Mouse (Mus musculus): ENCODE data around the gene Dusp9. TPM values are rescaled to one million over a fixed set of nuclear protein-coding genes. Genes with fewer than 3 reads are reported as not detected.

Dusp9 gene
- polyA plus RNA-seq, 1 experiment from 2014 or later: 3.9 TPM

DNA sequence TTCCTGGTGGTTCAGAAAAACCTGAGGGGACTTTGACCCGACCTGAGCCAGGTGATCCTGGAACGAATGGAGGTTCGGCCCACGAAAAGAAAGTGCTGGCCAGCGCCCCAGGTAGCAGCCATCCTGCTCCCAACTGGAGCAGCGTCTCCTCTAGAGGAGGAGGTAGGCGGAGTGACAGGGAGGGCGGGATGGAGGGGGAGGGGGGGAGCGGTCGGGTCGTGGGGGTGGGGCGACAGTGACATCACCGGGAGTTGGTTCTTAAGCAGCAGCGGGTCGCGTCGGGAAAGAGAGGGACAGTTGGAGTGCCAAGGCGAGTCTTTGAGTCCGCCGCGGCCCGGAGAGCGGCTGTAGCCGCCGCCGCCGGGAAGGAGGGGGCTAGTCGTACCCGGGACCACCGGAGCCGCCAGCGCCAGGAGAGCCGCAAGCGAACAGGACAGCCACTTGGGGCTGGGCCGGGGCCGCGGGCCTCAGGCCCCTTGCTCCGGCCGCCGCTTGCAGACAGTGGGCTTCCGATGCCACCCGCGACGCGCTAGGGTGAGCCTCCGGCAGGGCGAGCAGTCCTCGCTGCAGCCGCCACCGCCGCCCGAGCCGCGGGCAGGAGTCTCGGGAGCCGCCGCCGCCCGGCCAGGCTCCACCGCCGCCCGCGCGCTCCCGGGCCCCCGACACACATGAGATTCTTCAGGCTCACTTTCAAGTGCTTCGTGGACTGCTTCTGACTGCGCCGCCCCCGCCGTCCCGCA, 33.8 kb downstream of the Dusp9 start, which contains the start of gene Slc6a8:
Slc6a8 (plus strand) TSS at position 272 of the 740 bp plus-strand sequence.
- WGBS (ENCODE audit: insufficient replicate concordance): 15% methylated on average over 34 of the region's 72 CpGs
- H3K4me2 ChIP-seq (ENCODE audit: low read depth, low read length): peak within 1 kb of the TSS; percentile 76
- ATAC-seq (peak; percentile 66), DNase-seq (peak; percentile 60)
- peak within 1 kb of the TSS; percentile 41 for H3K9ac ChIP-seq (replicated peaks)
- peak within 1 kb of the TSS; percentile 55 for H3K4me3 ChIP-seq (ENCODE audit: low read depth, low read length)
- no peaks in the 10 kb centered on the region for H3K36me3 ChIP-seq (replicated peaks; ENCODE audit: insufficient read depth, low read length)
- peaks cover 8% of the 10 kb centered on the region for H3K27me3 ChIP-seq (ENCODE audit: insufficient read depth, low read length)
- no peak within 1 kb of the TSS for H3K27ac ChIP-seq (ENCODE audit: low read depth)
- no peaks in the 10 kb centered on the region for H3K4me1 ChIP-seq (ENCODE audit: insufficient read depth)
- TF ChIP-seq CTCF (IDR thresholded peaks at IDR 0.05; ENCODE audit: low read depth): no peak
- TF ChIP-seq EP300 (IDR thresholded peaks at IDR 0.05; ENCODE audit: low read depth): no peak
- no peaks in the 10 kb centered on the region for H3K9me3 ChIP-seq (ENCODE audit: low read length)

DNA sequence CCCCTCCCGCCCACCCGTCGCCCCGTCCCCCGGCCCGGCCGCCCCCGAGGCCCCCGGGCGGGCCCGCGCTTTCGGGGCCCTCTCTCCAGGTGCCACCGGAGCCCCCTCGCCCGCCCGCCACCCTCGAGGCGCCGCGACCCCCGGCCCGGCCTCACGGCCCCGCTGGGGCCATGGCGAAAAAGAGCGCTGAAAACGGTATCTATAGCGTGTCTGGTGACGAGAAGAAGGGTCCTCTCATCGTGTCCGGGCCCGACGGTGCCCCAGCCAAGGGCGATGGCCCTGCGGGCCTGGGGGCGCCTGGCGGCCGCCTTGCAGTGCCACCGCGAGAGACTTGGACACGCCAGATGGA, 34.4 kb downstream of the Dusp9 start:
- no peak for DNase-seq
- H3K27me3 ChIP-seq (ENCODE audit: insufficient read depth, low read length): peaks cover 8% of the 10 kb centered on the region
- H3K4me1 ChIP-seq (ENCODE audit: insufficient read depth): no peaks in the 10 kb centered on the region
- no peaks in the 10 kb centered on the region for H3K36me3 ChIP-seq (replicated peaks; ENCODE audit: insufficient read depth, low read length)
- H3K4me3 ChIP-seq (ENCODE audit: low read depth, low read length): peak overlapping the region; percentile 55
- peak overlapping the region; percentile 76 for H3K4me2 ChIP-seq (ENCODE audit: low read depth, low read length)
- TF ChIP-seq CTCF (IDR thresholded peaks at IDR 0.05; ENCODE audit: low read depth): no peak
- TF ChIP-seq EP300 (IDR thresholded peaks at IDR 0.05; ENCODE audit: low read depth): no peak
- peak overlapping the region; percentile 41; the same call in 1 of the 2 replicates for H3K9ac ChIP-seq (replicated peaks)
- 35% methylated on average over 14 of the region's 42 CpGs for WGBS (ENCODE audit: insufficient replicate concordance)
- no peak for ATAC-seq
- H3K27ac ChIP-seq (ENCODE audit: low read depth): no peak overlapping the region
- no peaks in the 10 kb centered on the region for H3K9me3 ChIP-seq (ENCODE audit: low read length)

DNA sequence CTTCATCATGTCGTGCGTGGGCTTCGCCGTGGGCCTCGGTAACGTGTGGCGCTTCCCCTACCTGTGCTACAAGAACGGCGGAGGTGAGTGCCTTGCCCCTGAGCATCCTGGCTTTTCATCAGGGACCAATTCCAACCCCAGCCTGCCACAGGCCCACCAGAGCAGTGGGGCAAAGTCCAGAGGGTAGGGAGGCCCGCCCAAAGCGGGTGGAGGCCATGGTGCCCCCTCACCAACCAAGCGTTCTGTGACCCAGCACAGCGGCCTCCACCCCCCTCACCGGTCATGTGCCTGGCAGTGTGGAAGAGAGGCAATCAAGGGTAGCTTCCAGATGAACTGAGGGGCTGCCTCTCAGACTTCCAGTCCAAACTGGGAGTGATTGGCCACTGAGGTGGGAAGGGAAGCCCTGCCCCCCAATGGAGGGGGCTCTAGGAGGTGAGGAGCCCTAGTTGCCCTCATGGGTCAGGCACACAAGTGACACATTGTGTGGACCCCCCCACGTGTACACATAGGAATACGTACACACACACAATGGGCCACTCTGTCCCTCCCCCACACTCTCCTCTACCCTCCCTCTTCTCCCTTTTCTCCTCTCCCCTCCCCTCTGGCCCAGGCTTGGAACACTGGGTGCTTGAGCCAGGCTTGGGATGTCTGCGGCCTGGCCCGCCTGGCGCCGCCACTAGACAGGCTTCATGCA, 34.9 kb downstream of the Dusp9 start:
- TF ChIP-seq CTCF (IDR thresholded peaks at IDR 0.05; ENCODE audit: low read depth): no peak
- no peak for TF ChIP-seq EP300 (IDR thresholded peaks at IDR 0.05; ENCODE audit: low read depth)
- ATAC-seq (peak; percentile 31; the same call in 1 of the 2 replicates), DNase-seq (no peak)
- peak overlapping the region; percentile 76 for H3K4me2 ChIP-seq (ENCODE audit: low read depth, low read length)
- peak overlapping the region; percentile 41; the same call in 1 of the 2 replicates for H3K9ac ChIP-seq (replicated peaks)
- no peak overlapping the region for H3K27ac ChIP-seq (ENCODE audit: low read depth)
- H3K27me3 ChIP-seq (ENCODE audit: insufficient read depth, low read length): peaks cover 8% of the 10 kb centered on the region
- no peaks in the 10 kb centered on the region for H3K36me3 ChIP-seq (replicated peaks; ENCODE audit: insufficient read depth, low read length)
- no peaks in the 10 kb centered on the region for H3K4me1 ChIP-seq (ENCODE audit: insufficient read depth)
- no peaks in the 10 kb centered on the region for H3K9me3 ChIP-seq (ENCODE audit: low read length)
- H3K4me3 ChIP-seq (ENCODE audit: low read depth, low read length): peak overlapping the region; percentile 55
- 48% methylated on average over 16 of the region's 20 CpGs for WGBS (ENCODE audit: insufficient replicate concordance)

DNA sequence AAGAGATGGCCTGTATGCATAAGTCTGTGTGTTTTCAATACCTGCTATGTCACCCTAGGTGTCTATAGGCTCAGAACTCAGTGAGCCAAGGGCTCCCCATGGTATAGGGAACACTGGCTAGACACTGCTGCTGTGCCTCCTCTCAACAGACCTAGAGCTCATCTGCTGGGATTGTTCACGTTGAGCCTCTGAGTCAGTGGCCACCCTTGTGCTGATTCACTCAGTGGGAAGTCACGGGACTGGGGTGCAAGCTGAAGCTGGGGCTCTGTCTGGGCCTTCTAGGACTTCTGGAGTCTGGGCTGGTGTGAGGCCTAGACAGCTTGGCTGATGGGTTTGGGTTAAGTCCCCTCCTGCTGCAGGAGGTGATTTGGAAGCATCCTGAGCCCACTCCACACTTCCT, 36.0 kb downstream of the Dusp9 start:
- Histone ChIP-seq H3K27ac (ENCODE audit: low read depth) (no peak overlapping the region), H3K9me3 (ENCODE audit: low read length) (no peaks in the 10 kb centered on the region), H3K36me3 (replicated peaks; ENCODE audit: insufficient read depth, low read length) (no peaks in the 10 kb centered on the region), H3K4me3 (ENCODE audit: low read depth, low read length) (no peak overlapping the region), H3K4me2 (ENCODE audit: low read depth, low read length) (no peak overlapping the region), H3K4me1 (ENCODE audit: insufficient read depth) (no peaks in the 10 kb centered on the region), H3K9ac (replicated peaks) (no peak overlapping the region), H3K27me3 (ENCODE audit: insufficient read depth, low read length) (peaks cover 8% of the 10 kb centered on the region)
- DNase-seq: no peak
- TF ChIP-seq EP300 (IDR thresholded peaks at IDR 0.05; ENCODE audit: low read depth) (no peak), CTCF (IDR thresholded peaks at IDR 0.05; ENCODE audit: low read depth) (no peak)
- 81% methylated on average over 2 of the region's 2 CpGs for WGBS (ENCODE audit: insufficient replicate concordance)
- ATAC-seq: no peak

DNA sequence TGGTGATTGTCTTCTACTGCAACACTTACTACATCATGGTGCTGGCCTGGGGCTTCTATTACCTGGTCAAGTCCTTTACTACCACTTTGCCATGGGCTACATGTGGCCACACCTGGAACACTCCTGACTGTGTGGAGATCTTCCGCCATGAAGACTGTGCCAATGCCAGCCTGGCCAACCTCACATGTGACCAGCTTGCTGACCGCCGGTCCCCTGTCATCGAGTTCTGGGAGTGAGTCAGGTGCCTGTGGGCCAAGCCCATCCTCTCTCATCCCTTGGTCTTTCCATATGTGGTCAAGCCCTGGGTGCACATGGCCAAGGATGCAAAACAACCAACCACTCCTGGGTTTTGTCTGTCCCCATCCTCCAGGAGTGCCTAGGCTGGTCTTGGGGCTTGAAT, 37.4 kb downstream of the Dusp9 start:
- H3K9me3 ChIP-seq (ENCODE audit: low read length): no peaks in the 10 kb centered on the region
- no peaks in the 10 kb centered on the region for H3K36me3 ChIP-seq (replicated peaks; ENCODE audit: insufficient read depth, low read length)
- no peak overlapping the region for H3K4me2 ChIP-seq (ENCODE audit: low read depth, low read length)
- DNase-seq (no peak), ATAC-seq (no peak)
- peaks cover 8% of the 10 kb centered on the region for H3K27me3 ChIP-seq (ENCODE audit: insufficient read depth, low read length)
- 83% methylated on average over 4 of the region's 4 CpGs for WGBS (ENCODE audit: insufficient replicate concordance)
- no peak overlapping the region for H3K4me3 ChIP-seq (ENCODE audit: low read depth, low read length)
- H3K27ac ChIP-seq (ENCODE audit: low read depth): no peak overlapping the region
- no peaks in the 10 kb centered on the region for H3K4me1 ChIP-seq (ENCODE audit: insufficient read depth)
- TF ChIP-seq EP300 (IDR thresholded peaks at IDR 0.05; ENCODE audit: low read depth): no peak
- TF ChIP-seq CTCF (IDR thresholded peaks at IDR 0.05; ENCODE audit: low read depth): no peak
- no peak overlapping the region for H3K9ac ChIP-seq (replicated peaks)

DNA sequence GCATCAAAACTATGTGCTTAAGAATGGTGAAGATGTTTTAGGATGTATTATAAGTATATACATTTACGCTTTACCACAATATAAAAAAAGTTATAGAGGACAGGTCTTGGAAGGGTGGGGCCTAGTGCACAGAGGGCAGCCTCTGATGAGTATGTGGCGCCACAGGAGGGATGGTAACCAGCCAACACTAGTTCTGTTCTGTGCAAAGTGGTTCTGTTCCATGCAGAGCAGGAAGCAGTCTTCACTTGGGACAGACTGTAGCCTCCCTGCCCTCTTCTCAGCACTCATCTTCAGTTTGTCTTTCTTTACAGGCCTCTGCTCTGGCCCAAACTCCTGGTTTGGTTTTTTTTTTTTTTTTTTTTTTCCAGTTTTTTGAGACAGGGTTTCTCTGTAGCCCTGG, 44.9 kb downstream of the Dusp9 start:
- TF ChIP-seq EP300 (IDR thresholded peaks at IDR 0.05; ENCODE audit: low read depth) (no peak), CTCF (IDR thresholded peaks at IDR 0.05; ENCODE audit: low read depth) (no peak)
- H3K27me3 ChIP-seq (ENCODE audit: insufficient read depth, low read length): no peaks in the 10 kb centered on the region
- 88% methylated on average over 2 of the region's 2 CpGs for WGBS (ENCODE audit: insufficient replicate concordance)
- no peaks in the 10 kb centered on the region for H3K9me3 ChIP-seq (ENCODE audit: low read length)
- H3K36me3 ChIP-seq (replicated peaks; ENCODE audit: insufficient read depth, low read length): peaks cover 10% of the 10 kb centered on the region
- H3K4me1 ChIP-seq (ENCODE audit: insufficient read depth): no peaks in the 10 kb centered on the region
- DNase-seq (no peak), ATAC-seq (no peak)
- H3K4me3 ChIP-seq (ENCODE audit: low read depth, low read length): no peak overlapping the region
- H3K9ac ChIP-seq (replicated peaks): no peak overlapping the region
- no peak overlapping the region for H3K27ac ChIP-seq (ENCODE audit: low read depth)
- no peak overlapping the region for H3K4me2 ChIP-seq (ENCODE audit: low read depth, low read length)

Data from liver, postnatal 0 days (tissue).